Mouse (Mus musculus) small intestine, adult 2 months (tissue): Measurements from ENCODE around the gene Trafd1. TPM values are rescaled to one million over a fixed set of nuclear protein-coding genes. Genes with fewer than 3 reads are reported as not detected.

Experiments used
- H3K27ac ChIP-seq: fragments of 200-500 bp; 2 replicates; pipeline ENCODE4 v1.5.1; 2012; ENCODE audit warnings: low read depth, low read length, control low read depth, inconsistent platforms; ENCODE audit not compliant: insufficient read depth
- H3K27me3 ChIP-seq: fragments of 200-500 bp; 2 replicates; pipeline ENCODE4 v1.6.1; 2012; ENCODE audit warnings: mild to moderate bottlenecking, moderate library complexity, low read length, inconsistent platforms; ENCODE audit not compliant: control insufficient read depth, insufficient read depth
- H3K36me3 ChIP-seq: fragments of 200-500 bp; 2 replicates; pipeline ENCODE4 v1.6.1; 2012; ENCODE audit warnings: mild to moderate bottlenecking, low read length, control low read depth, inconsistent platforms; ENCODE audit not compliant: control insufficient read depth, insufficient read depth
- H3K4me1 ChIP-seq: fragments of 200-500 bp; 2 replicates; pipeline ENCODE4 v1.6.1; 2012; ENCODE audit warnings: low read length, inconsistent platforms, mixed read lengths; ENCODE audit not compliant: control insufficient read depth, insufficient read depth, insufficient read length
- H3K4me3 ChIP-seq: fragments of 200-500 bp; 2 replicates; pipeline ENCODE4 v1.5.1; 2012; ENCODE audit warnings: low read depth, mild to moderate bottlenecking, control low read depth, inconsistent platforms, low read length, moderate library complexity
- CTCF ChIP-seq: fragments of 200-500 bp; IDR thresholded peaks from 2 replicates; pipeline ENCODE4 v1.5.1; 2012; ENCODE audit warnings: low read depth, mild to moderate bottlenecking, control low read depth, inconsistent platforms, low read length, moderate library complexity, mixed read lengths; ENCODE audit not compliant: insufficient replicate concordance, insufficient read length; ENCODE audit errors: extremely low read depth
- POLR2A ChIP-seq: fragments of 200-500 bp; IDR thresholded peaks from 2 replicates; pipeline ENCODE4 v1.6.1; 2012; ENCODE audit warnings: low read depth, mild to moderate bottlenecking, control low read depth, inconsistent platforms, low read length, moderate library complexity
- WGBS: fragments of 180-500 bp; shearing (Covaris S2); methylation state at CpG from one replicate; pipeline ENCODE4 v1.1.7; 2018; 5-methylcytosine and 5-hydroxymethylcytosine counted together
- polyA plus RNA-seq: library from polyadenylated mRNA; depleted of rRNA; stranded (reverse); fragments of >200 nt; gene quantifications from 2 replicates; pipeline ENCODE4 v1.2.3, GENCODE M21; 2012

The Trafd1 gene
- polyA plus RNA-seq, 1 experiment = 108 TPM

- no peak for TF ChIP-seq POLR2A
- no peak for TF ChIP-seq CTCF
- Histone ChIP-seq H3K36me3 (peaks cover 77% of the 10 kb centered on the region), H3K27me3 (no peaks in the 10 kb centered on the region), H3K27ac (no peak overlapping the region), H3K4me1 (no peaks in the 10 kb centered on the region), H3K4me3 (no peak overlapping the region)
- 85% methylated on average over 4 of the region's 4 CpGs for WGBS
These were observed 18.2 kb downstream of the Trafd1 start for GRCm38 (mm10) chr5:121367255-121367654.

- Histone ChIP-seq H3K4me3 (no peak overlapping the region), H3K27ac (no peak overlapping the region), H3K4me1 (no peaks in the 10 kb centered on the region), H3K27me3 (no peaks in the 10 kb centered on the region), H3K36me3 (peaks cover 75% of the 10 kb centered on the region)
- TF ChIP-seq POLR2A = no peak
- no peak for TF ChIP-seq CTCF
- 79% methylated on average over 16 of the region's 16 CpGs for WGBS
These were observed 18.8 kb downstream of the Trafd1 start for GRCm38 (mm10) chr5:121366449-121367225.

GRCm38 (mm10) chr5:121363441-121363840 is 22.0 kb downstream of the Trafd1 start:
- no peak overlapping the region for H3K27ac ChIP-seq
- H3K4me1 ChIP-seq = peaks cover 3% of the 10 kb centered on the region
- TF ChIP-seq POLR2A (no peak), CTCF (no peak)
- WGBS = 83% methylated on average over 7 of the region's 7 CpGs
- H3K27me3 ChIP-seq = no peaks in the 10 kb centered on the region
- no peak overlapping the region for H3K4me3 ChIP-seq
- H3K36me3 ChIP-seq = peaks cover 78% of the 10 kb centered on the region

GRCm38 (mm10) chr5:121361696-121362095 is 23.7 kb downstream of the Trafd1 start:
- Histone ChIP-seq H3K4me3 (no peak overlapping the region), H3K4me1 (peaks cover 3% of the 10 kb centered on the region), H3K27ac (no peak overlapping the region), H3K36me3 (peaks cover 76% of the 10 kb centered on the region), H3K27me3 (no peaks in the 10 kb centered on the region)
- TF ChIP-seq POLR2A (no peak), CTCF (no peak)
- WGBS = 89% methylated on average over 5 of the region's 5 CpGs

GRCm38 (mm10) chr5:121359229-121359628 is 26.2 kb downstream of the Trafd1 start:
- peaks cover 79% of the 10 kb centered on the region for H3K36me3 ChIP-seq
- H3K27ac ChIP-seq = no peak overlapping the region

GRCm38 (mm10) chr5:121343997-121344396 is 41.4 kb downstream of the Trafd1 start:
- Histone ChIP-seq H3K27me3 (no peaks in the 10 kb centered on the region), H3K27ac (no peak overlapping the region), H3K36me3 (peaks cover 73% of the 10 kb centered on the region), H3K4me1 (no peaks in the 10 kb centered on the region), H3K4me3 (no peak overlapping the region)
- no peak for TF ChIP-seq CTCF
- no peak for TF ChIP-seq POLR2A
- 90% methylated on average over 8 of the region's 8 CpGs for WGBS

More at GRCm38 (mm10) chr5:121359229-121359628, 26.2 kb downstream of the Trafd1 start:
- no peaks in the 10 kb centered on the region for H3K27me3 ChIP-seq
- H3K4me3 ChIP-seq = no peak overlapping the region
- 40% methylated on average over 9 of the region's 9 CpGs for WGBS
- H3K4me1 ChIP-seq = peaks cover 3% of the 10 kb centered on the region
- TF ChIP-seq POLR2A = no peak
- no peak for TF ChIP-seq CTCF

- TF ChIP-seq POLR2A (no peak), CTCF (no peak)
- WGBS = 89% methylated on average over 11 of the region's 11 CpGs
- H3K36me3 ChIP-seq = peaks cover 71% of the 10 kb centered on the region
- no peaks in the 10 kb centered on the region for H3K4me1 ChIP-seq
- no peaks in the 10 kb centered on the region for H3K27me3 ChIP-seq
- no peak overlapping the region for H3K4me3 ChIP-seq
- H3K27ac ChIP-seq = no peak overlapping the region
These were observed 42.9 kb downstream of the Trafd1 start for GRCm38 (mm10) chr5:121342490-121342889.

- no peak overlapping the region for H3K4me3 ChIP-seq
- peaks cover 74% of the 10 kb centered on the region for H3K36me3 ChIP-seq
- H3K27me3 ChIP-seq = no peaks in the 10 kb centered on the region
- no peaks in the 10 kb centered on the region for H3K4me1 ChIP-seq
- WGBS = 53% methylated on average over 7 of the region's 7 CpGs
- no peak for TF ChIP-seq CTCF
- TF ChIP-seq POLR2A = no peak
- no peak overlapping the region for H3K27ac ChIP-seq
These were observed 44.4 kb downstream of the Trafd1 start for GRCm38 (mm10) chr5:121340965-121341473.
